Mouse (Mus musculus) embryonic fibroblast, embryonic 13.5 days (primary cell): ENCODE data around the gene Crct1.

Experiments used
- CTCF ChIP-seq: IDR thresholded peaks from 2 replicates; pipeline ENCODE4 v1.5.1; 2011; ENCODE audit warnings: mild to moderate bottlenecking, control low read depth, low read length, moderate library complexity, borderline replicate concordance; ENCODE audit not compliant: insufficient read depth
- POLR2A ChIP-seq: IDR thresholded peaks from 2 replicates; pipeline ENCODE4 v1.6.1; 2011; ENCODE audit warnings: low read depth, mild to moderate bottlenecking, control low read depth, low read length, moderate library complexity

- TF ChIP-seq POLR2A (no peak), CTCF (no peak)
These were observed 48.7 kb downstream of the Crct1 start, which contains the start of gene Lce3e for GRCm38 (mm10) chr3:92966761-92967160.
